Mouse (Mus musculus): Measurements from ENCODE around the gene Col4a2. TPM values are rescaled to one million over a fixed set of nuclear protein-coding genes. Genes with fewer than 3 reads are reported as not detected.

Col4a2 gene
- polyA plus RNA-seq, 1 experiment from 2014 or later: 7.9 TPM

GRCm38 (mm10) chr8:11296282-11296943 is 16.2 kb upstream of the Col4a2 start:
- Histone ChIP-seq H3K36me3 (replicated peaks) (no peaks in the 10 kb centered on the region), H3K27me3 (no peaks in the 10 kb centered on the region), H3K4me2 (no peak overlapping the region), H3K4me3 (replicated peaks) (no peak overlapping the region), H3K4me1 (replicated peaks) (no peaks in the 10 kb centered on the region), H3K27ac (replicated peaks) (no peak overlapping the region), H3K9me3 (replicated peaks) (no peaks in the 10 kb centered on the region), H3K9ac (no peak overlapping the region)
- WGBS (ENCODE audit: insufficient replicate concordance): 59% methylated on average over 10 of the region's 10 CpGs
- no peak for ATAC-seq (ENCODE audit: insufficient read depth)

GRCm38 (mm10) chr8:11297141-11297838 is 15.3 kb upstream of the Col4a2 start:
- ATAC-seq (ENCODE audit: insufficient read depth): no peak
- H3K27ac ChIP-seq (replicated peaks): no peak overlapping the region

GRCm38 (mm10) chr8:11298531-11299316 is 13.9 kb upstream of the Col4a2 start:
- Histone ChIP-seq H3K36me3 (replicated peaks) (no peaks in the 10 kb centered on the region), H3K27ac (replicated peaks) (no peak overlapping the region), H3K4me3 (replicated peaks) (no peak overlapping the region), H3K27me3 (no peaks in the 10 kb centered on the region), H3K9ac (no peak overlapping the region), H3K4me1 (replicated peaks) (no peaks in the 10 kb centered on the region), H3K4me2 (no peak overlapping the region), H3K9me3 (replicated peaks) (no peaks in the 10 kb centered on the region)
- 45% methylated on average over 12 of the region's 12 CpGs for WGBS (ENCODE audit: insufficient replicate concordance)
- no peak for ATAC-seq (ENCODE audit: insufficient read depth)

More at GRCm38 (mm10) chr8:11297141-11297838, 15.3 kb upstream of the Col4a2 start:
- no peak overlapping the region for H3K9ac ChIP-seq
- no peaks in the 10 kb centered on the region for H3K9me3 ChIP-seq (replicated peaks)
- no peak overlapping the region for H3K4me2 ChIP-seq
- no peaks in the 10 kb centered on the region for H3K27me3 ChIP-seq
- no peak overlapping the region for H3K4me3 ChIP-seq (replicated peaks)
- no peaks in the 10 kb centered on the region for H3K4me1 ChIP-seq (replicated peaks)
- 49% methylated on average over 8 of the region's 8 CpGs for WGBS (ENCODE audit: insufficient replicate concordance)
- no peaks in the 10 kb centered on the region for H3K36me3 ChIP-seq (replicated peaks)

- Histone ChIP-seq H3K9ac (no peak overlapping the region), H3K27ac (replicated peaks) (no peak overlapping the region), H3K36me3 (replicated peaks) (no peaks in the 10 kb centered on the region), H3K4me1 (replicated peaks) (no peaks in the 10 kb centered on the region), H3K4me2 (no peak overlapping the region), H3K27me3 (no peaks in the 10 kb centered on the region), H3K4me3 (replicated peaks) (no peak overlapping the region), H3K9me3 (replicated peaks) (no peaks in the 10 kb centered on the region)
- WGBS (ENCODE audit: insufficient replicate concordance): 51% methylated on average over 3 of the region's 3 CpGs
- no peak for ATAC-seq (ENCODE audit: insufficient read depth)
Observed at GRCm38 (mm10) chr8:11299317-11299602, 13.3 kb upstream of the Col4a2 start.

GRCm38 (mm10) chr8:11300436-11300835 is 12.2 kb upstream of the Col4a2 start:
- H3K4me3 ChIP-seq (replicated peaks): no peak overlapping the region
- H3K9me3 ChIP-seq (replicated peaks): no peaks in the 10 kb centered on the region
- H3K9ac ChIP-seq: no peak overlapping the region
- H3K36me3 ChIP-seq (replicated peaks): no peaks in the 10 kb centered on the region
- H3K4me2 ChIP-seq: no peak overlapping the region
- H3K27ac ChIP-seq (replicated peaks): no peak overlapping the region
- no peak for ATAC-seq (ENCODE audit: insufficient read depth)
- H3K4me1 ChIP-seq (replicated peaks): peaks cover 2% of the 10 kb centered on the region; the same call in 1 of the 2 replicates
- no peaks in the 10 kb centered on the region for H3K27me3 ChIP-seq
- 63% methylated on average over 8 of the region's 8 CpGs for WGBS (ENCODE audit: insufficient replicate concordance)

GRCm38 (mm10) chr8:11304027-11304601 is 8.5 kb upstream of the Col4a2 start:
- H3K27me3 ChIP-seq: no peaks in the 10 kb centered on the region
- H3K4me3 ChIP-seq (replicated peaks): no peak overlapping the region
- H3K4me2 ChIP-seq: no peak overlapping the region
- no peaks in the 10 kb centered on the region for H3K9me3 ChIP-seq (replicated peaks)
- no peaks in the 10 kb centered on the region for H3K36me3 ChIP-seq (replicated peaks)
- no peak overlapping the region for H3K9ac ChIP-seq
- peaks cover 6% of the 10 kb centered on the region; the same call in 1 of the 2 replicates for H3K4me1 ChIP-seq (replicated peaks)
- 62% methylated on average over 6 of the region's 6 CpGs for WGBS (ENCODE audit: insufficient replicate concordance)
- ATAC-seq (ENCODE audit: insufficient read depth): no peak
- H3K27ac ChIP-seq (replicated peaks): no peak overlapping the region

- WGBS (ENCODE audit: insufficient replicate concordance): 35% methylated on average over 1 of the region's 1 CpGs
- H3K4me1 ChIP-seq (replicated peaks): peaks cover 6% of the 10 kb centered on the region; the same call in 1 of the 2 replicates
- no peak overlapping the region for H3K4me3 ChIP-seq (replicated peaks)
- ATAC-seq (ENCODE audit: insufficient read depth): peak; percentile 52; the same call in 1 of the 2 replicates
- H3K9me3 ChIP-seq (replicated peaks): no peaks in the 10 kb centered on the region
- no peak overlapping the region for H3K27ac ChIP-seq (replicated peaks)
- H3K9ac ChIP-seq: no peak overlapping the region
- no peak overlapping the region for H3K4me2 ChIP-seq
- no peaks in the 10 kb centered on the region for H3K36me3 ChIP-seq (replicated peaks)
- H3K27me3 ChIP-seq: peaks cover 5% of the 10 kb centered on the region
Observed at GRCm38 (mm10) chr8:11305539-11305938, 7.1 kb upstream of the Col4a2 start.

- Histone ChIP-seq H3K9me3 (replicated peaks) (no peaks in the 10 kb centered on the region), H3K9ac (no peak overlapping the region), H3K4me3 (replicated peaks) (no peak overlapping the region), H3K36me3 (replicated peaks) (no peaks in the 10 kb centered on the region), H3K27me3 (peaks cover 24% of the 10 kb centered on the region), H3K4me1 (replicated peaks) (peaks cover 6% of the 10 kb centered on the region), H3K27ac (replicated peaks) (no peak overlapping the region), H3K4me2 (no peak overlapping the region)
- ATAC-seq (ENCODE audit: insufficient read depth): no peak
- WGBS (ENCODE audit: insufficient replicate concordance): 74% methylated on average over 7 of the region's 7 CpGs
Observed at GRCm38 (mm10) chr8:11307451-11307850, 5.2 kb upstream of the Col4a2 start.

- no peak overlapping the region for H3K4me2 ChIP-seq
- H3K4me3 ChIP-seq (replicated peaks): no peak overlapping the region
- no peaks in the 10 kb centered on the region for H3K9me3 ChIP-seq (replicated peaks)
- H3K27me3 ChIP-seq: peaks cover 36% of the 10 kb centered on the region
- peaks cover 6% of the 10 kb centered on the region for H3K4me1 ChIP-seq (replicated peaks)
- no peaks in the 10 kb centered on the region for H3K36me3 ChIP-seq (replicated peaks)
- H3K9ac ChIP-seq: no peak overlapping the region
- no peak for ATAC-seq (ENCODE audit: insufficient read depth)
- 38% methylated on average over 7 of the region's 7 CpGs for WGBS (ENCODE audit: insufficient replicate concordance)
- no peak overlapping the region for H3K27ac ChIP-seq (replicated peaks)
Observed at GRCm38 (mm10) chr8:11308570-11308998, 4.0 kb upstream of the Col4a2 start.

- Histone ChIP-seq H3K9me3 (replicated peaks) (no peaks in the 10 kb centered on the region), H3K4me1 (replicated peaks) (peaks cover 6% of the 10 kb centered on the region), H3K4me2 (no peak overlapping the region), H3K9ac (no peak overlapping the region), H3K36me3 (replicated peaks) (no peaks in the 10 kb centered on the region), H3K27me3 (peaks cover 42% of the 10 kb centered on the region), H3K27ac (replicated peaks) (no peak overlapping the region), H3K4me3 (replicated peaks) (no peak overlapping the region)
- no peak for ATAC-seq (ENCODE audit: insufficient read depth)
- 29% methylated on average over 5 of the region's 5 CpGs for WGBS (ENCODE audit: insufficient replicate concordance)
Observed at GRCm38 (mm10) chr8:11309226-11309625, 3.4 kb upstream of the Col4a2 start.

GRCm38 (mm10) chr8:11310049-11310448 is 2.6 kb upstream of the Col4a2 start:
- Histone ChIP-seq H3K9me3 (replicated peaks) (no peaks in the 10 kb centered on the region), H3K9ac (no peak overlapping the region), H3K27ac (replicated peaks) (no peak overlapping the region), H3K4me1 (replicated peaks) (peaks cover 6% of the 10 kb centered on the region), H3K4me3 (replicated peaks) (no peak overlapping the region), H3K4me2 (no peak overlapping the region), H3K36me3 (replicated peaks) (no peaks in the 10 kb centered on the region), H3K27me3 (peaks cover 50% of the 10 kb centered on the region)
- WGBS (ENCODE audit: insufficient replicate concordance): 49% methylated on average over 2 of the region's 2 CpGs
- ATAC-seq (ENCODE audit: insufficient read depth): no peak
